Mouse (Mus musculus): Measurements from ENCODE around the gene Utp14a. TPM values are rescaled to one million over a fixed set of nuclear protein-coding genes. Genes with fewer than 3 reads are reported as not detected.

Gene Utp14a
- polyA plus RNA-seq, 1 experiment from 2014 or later = 12.6 TPM

DNA sequence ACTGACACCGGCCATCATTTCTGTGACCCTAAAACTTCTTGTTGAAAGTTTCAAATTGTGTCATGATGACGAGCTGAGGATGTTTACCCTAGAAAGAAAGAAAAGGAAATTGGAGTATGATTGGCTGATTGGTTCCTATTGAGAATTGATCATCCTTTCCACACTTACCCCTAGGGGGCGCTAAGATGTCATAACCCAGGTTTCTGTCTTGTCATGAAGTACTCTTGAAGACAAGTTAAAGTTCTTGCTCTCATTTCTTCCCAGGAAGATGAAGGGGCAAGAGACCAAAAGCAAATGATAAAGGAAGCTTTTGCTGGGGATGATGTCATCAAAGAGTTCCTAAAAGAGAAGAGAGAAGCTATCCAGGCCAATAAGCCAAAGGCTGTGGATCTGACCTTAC lies 21.4 kb downstream of the Utp14a start:
- H3K4me3 ChIP-seq (ENCODE audit: low read depth, low read length) = no peak overlapping the region
- H3K36me3 ChIP-seq (ENCODE audit: control insufficient read depth, insufficient read depth, low read length) = no peaks in the 10 kb centered on the region
- H3K9ac ChIP-seq (ENCODE audit: low read length) = no peak overlapping the region
- no peak overlapping the region for H3K27ac ChIP-seq (replicated peaks)
- no peak for ATAC-seq (ENCODE audit: low FRiP score, low TSS enrichment)
- H3K4me1 ChIP-seq (replicated peaks; ENCODE audit: control insufficient read depth, insufficient read depth) = no peaks in the 10 kb centered on the region
- H3K9me3 ChIP-seq (ENCODE audit: control insufficient read depth, low read length) = no peaks in the 10 kb centered on the region
- 31% methylated on average over 3 of the region's 3 CpGs for WGBS
- no peak overlapping the region for H3K4me2 ChIP-seq (replicated peaks; ENCODE audit: low read depth)
- TF ChIP-seq CTCF (IDR thresholded peaks at IDR 0.05; ENCODE audit: low read depth) (peak; percentile 76), EP300 (optimal IDR thresholded peaks at IDR 0.05) (no peak)
- no peaks in the 10 kb centered on the region for H3K27me3 ChIP-seq (ENCODE audit: control insufficient read depth, insufficient read depth, low read length)
- DNase-seq (ENCODE audit: low spot score) = no peak

GRCm38 (mm10) chrX:48284386-48285005 lies 27.8 kb downstream of the Utp14a start:
- no peaks in the 10 kb centered on the region for H3K4me1 ChIP-seq (replicated peaks; ENCODE audit: control insufficient read depth, insufficient read depth)
- peak overlapping the region; percentile 53 for H3K4me2 ChIP-seq (replicated peaks; ENCODE audit: low read depth)
- 13% methylated on average over 25 of the region's 37 CpGs for WGBS
- H3K9ac ChIP-seq (ENCODE audit: low read length) = peak overlapping the region; percentile 55
- H3K4me3 ChIP-seq (ENCODE audit: low read depth, low read length) = peak overlapping the region; percentile 52
- H3K9me3 ChIP-seq (ENCODE audit: control insufficient read depth, low read length) = no peaks in the 10 kb centered on the region
- peak overlapping the region; percentile 91 for H3K27ac ChIP-seq (replicated peaks)
- H3K36me3 ChIP-seq (ENCODE audit: control insufficient read depth, insufficient read depth, low read length) = no peaks in the 10 kb centered on the region
- TF ChIP-seq EP300 (optimal IDR thresholded peaks at IDR 0.05) = no peak
- TF ChIP-seq CTCF (IDR thresholded peaks at IDR 0.05; ENCODE audit: low read depth) = no peak
- peak; percentile 86 for ATAC-seq (ENCODE audit: low FRiP score, low TSS enrichment)
- DNase-seq (ENCODE audit: low spot score) = peak; percentile 85
- no peaks in the 10 kb centered on the region for H3K27me3 ChIP-seq (ENCODE audit: control insufficient read depth, insufficient read depth, low read length)

DNA sequence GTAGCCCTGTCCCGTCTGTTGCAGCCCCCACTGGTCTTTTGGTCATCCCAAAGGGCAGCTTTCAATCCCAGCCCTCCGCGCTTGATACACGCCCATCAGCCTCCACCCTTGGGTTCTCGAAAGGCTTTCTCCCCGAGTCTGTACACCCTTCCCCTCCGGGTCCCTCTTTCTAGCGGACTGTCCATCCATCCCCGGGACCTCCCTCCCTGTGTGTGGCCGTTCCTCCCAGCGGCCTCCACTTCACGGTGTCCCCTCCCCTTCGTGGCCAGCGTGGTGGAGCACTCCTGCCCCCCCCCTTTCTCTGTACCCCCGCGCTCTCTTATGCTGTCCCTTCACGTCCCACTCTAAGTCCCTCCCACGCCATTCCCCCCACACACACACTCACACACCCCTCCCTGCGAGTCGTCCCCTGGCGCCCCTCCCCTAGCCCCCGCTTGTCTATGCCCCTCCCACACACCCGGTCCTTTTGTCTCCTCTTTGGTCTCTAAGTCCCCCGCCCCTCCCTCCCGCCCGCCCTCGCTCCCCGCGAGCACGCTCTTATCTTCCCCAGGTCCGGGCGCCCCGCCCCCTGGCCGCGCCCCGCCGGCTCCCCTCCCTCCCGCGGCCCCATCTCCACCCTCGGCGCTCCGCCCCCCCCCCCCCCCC lies 28.5 kb downstream of the Utp14a start:
- H3K9me3 ChIP-seq (ENCODE audit: control insufficient read depth, low read length) = no peaks in the 10 kb centered on the region
- DNase-seq (ENCODE audit: low spot score) = peak; percentile 81
- TF ChIP-seq CTCF (IDR thresholded peaks at IDR 0.05; ENCODE audit: low read depth) (no peak), EP300 (optimal IDR thresholded peaks at IDR 0.05) (no peak)

DNA sequence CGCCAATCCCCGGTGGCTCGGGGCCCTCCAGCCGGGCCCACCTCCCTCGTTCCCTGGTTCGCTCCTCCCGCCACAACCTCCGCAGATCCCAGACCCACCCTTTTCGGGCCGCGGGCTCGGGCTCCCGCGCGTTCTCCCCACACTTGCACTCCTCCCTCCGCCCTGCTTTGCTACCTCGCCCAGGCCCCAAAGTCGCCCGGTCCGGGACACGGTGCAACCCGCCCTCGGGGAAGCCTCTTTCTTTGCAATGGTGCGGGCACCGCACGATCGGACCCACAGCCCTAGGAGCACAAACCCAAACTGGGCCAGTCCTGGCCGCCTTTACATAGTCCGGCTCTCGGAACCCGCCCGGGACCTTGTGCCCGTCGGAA lies 29.0 kb downstream of the Utp14a start:
- Histone ChIP-seq H3K4me2 (replicated peaks; ENCODE audit: low read depth) (peak overlapping the region; percentile 53), H3K36me3 (ENCODE audit: control insufficient read depth, insufficient read depth, low read length) (no peaks in the 10 kb centered on the region), H3K27me3 (ENCODE audit: control insufficient read depth, insufficient read depth, low read length) (no peaks in the 10 kb centered on the region), H3K27ac (replicated peaks) (0 out of 2 replicates have a peak overlapping the region, but pooled peaks have one; percentile 40), H3K4me3 (ENCODE audit: low read depth, low read length) (peak overlapping the region; percentile 52), H3K9ac (ENCODE audit: low read length) (peak overlapping the region; percentile 50; the same call in 1 of the 2 replicates), H3K9me3 (ENCODE audit: control insufficient read depth, low read length) (no peaks in the 10 kb centered on the region), H3K4me1 (replicated peaks; ENCODE audit: control insufficient read depth, insufficient read depth) (no peaks in the 10 kb centered on the region)
- DNase-seq (ENCODE audit: low spot score) (no peak), ATAC-seq (ENCODE audit: low FRiP score, low TSS enrichment) (peak; percentile 49; the same call in 1 of the 2 replicates)
- no peak for TF ChIP-seq EP300 (optimal IDR thresholded peaks at IDR 0.05)
- no peak for TF ChIP-seq CTCF (IDR thresholded peaks at IDR 0.05; ENCODE audit: low read depth)
- 13% methylated on average over 11 of the region's 34 CpGs for WGBS

More for the DNA sequence above, 28.5 kb downstream of the Utp14a start:
- Histone ChIP-seq H3K4me3 (ENCODE audit: low read depth, low read length) (peak overlapping the region; percentile 52), H3K27me3 (ENCODE audit: control insufficient read depth, insufficient read depth, low read length) (no peaks in the 10 kb centered on the region), H3K36me3 (ENCODE audit: control insufficient read depth, insufficient read depth, low read length) (no peaks in the 10 kb centered on the region), H3K4me1 (replicated peaks; ENCODE audit: control insufficient read depth, insufficient read depth) (no peaks in the 10 kb centered on the region), H3K4me2 (replicated peaks; ENCODE audit: low read depth) (peak overlapping the region; percentile 53), H3K9ac (ENCODE audit: low read length) (peak overlapping the region; percentile 55), H3K27ac (replicated peaks) (peak overlapping the region; percentile 91)
- WGBS = 8% methylated on average over 19 of the region's 42 CpGs
- ATAC-seq (ENCODE audit: low FRiP score, low TSS enrichment) = peak; percentile 90

DNA sequence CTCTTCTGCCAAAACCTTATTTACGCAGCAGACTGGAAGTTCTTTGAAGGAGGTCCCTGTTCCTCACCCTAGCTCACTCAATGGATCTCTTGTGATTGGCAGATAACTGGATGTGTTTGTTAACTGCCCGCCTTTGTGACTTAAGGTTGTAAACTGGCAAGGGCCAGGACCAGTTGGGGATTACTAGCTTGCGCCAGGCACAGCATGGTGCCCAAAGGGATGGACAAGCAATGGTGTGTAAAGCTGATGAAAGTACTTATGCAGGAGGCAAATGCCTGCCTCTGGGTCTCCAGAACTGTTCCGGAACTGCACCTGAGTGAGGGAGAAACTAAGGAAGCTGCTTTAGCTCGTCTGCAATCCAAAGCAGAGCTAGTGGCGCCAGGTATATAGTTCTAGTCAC lies 29.8 kb downstream of the Utp14a start:
- TF ChIP-seq EP300 (optimal IDR thresholded peaks at IDR 0.05) (no peak), CTCF (IDR thresholded peaks at IDR 0.05; ENCODE audit: low read depth) (no peak)
- Histone ChIP-seq H3K27ac (replicated peaks) (no peak overlapping the region), H3K27me3 (ENCODE audit: control insufficient read depth, insufficient read depth, low read length) (no peaks in the 10 kb centered on the region), H3K4me3 (ENCODE audit: low read depth, low read length) (no peak overlapping the region), H3K4me2 (replicated peaks; ENCODE audit: low read depth) (no peak overlapping the region), H3K4me1 (replicated peaks; ENCODE audit: control insufficient read depth, insufficient read depth) (no peaks in the 10 kb centered on the region), H3K9ac (ENCODE audit: low read length) (no peak overlapping the region), H3K36me3 (ENCODE audit: control insufficient read depth, insufficient read depth, low read length) (no peaks in the 10 kb centered on the region), H3K9me3 (ENCODE audit: control insufficient read depth, low read length) (no peaks in the 10 kb centered on the region)
- WGBS = 75% methylated on average over 6 of the region's 6 CpGs
- DNase-seq (ENCODE audit: low spot score) (no peak), ATAC-seq (ENCODE audit: low FRiP score, low TSS enrichment) (no peak)

DNA sequence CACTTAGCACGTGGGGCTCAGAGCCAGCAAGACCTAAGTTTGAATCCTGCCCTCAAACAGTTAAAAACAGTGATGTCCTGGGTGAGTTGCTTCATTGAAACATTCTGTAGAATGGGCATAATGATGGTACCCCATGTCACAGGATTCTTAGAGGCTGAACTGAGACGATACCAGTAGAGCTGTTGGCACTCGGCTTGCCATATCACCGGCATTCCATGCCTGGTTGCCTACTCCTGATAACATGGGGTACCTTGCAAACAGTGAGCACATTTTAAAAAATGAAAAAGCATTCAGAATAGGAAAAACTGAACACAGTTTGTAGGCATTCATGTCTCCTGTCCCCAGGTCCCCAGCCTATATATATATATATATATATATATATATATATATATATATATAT lies 31.3 kb downstream of the Utp14a start:
- DNase-seq (ENCODE audit: low spot score) (no peak), ATAC-seq (ENCODE audit: low FRiP score, low TSS enrichment) (no peak)
- Histone ChIP-seq H3K4me2 (replicated peaks; ENCODE audit: low read depth) (no peak overlapping the region), H3K9me3 (ENCODE audit: control insufficient read depth, low read length) (no peaks in the 10 kb centered on the region), H3K27ac (replicated peaks) (no peak overlapping the region), H3K4me1 (replicated peaks; ENCODE audit: control insufficient read depth, insufficient read depth) (no peaks in the 10 kb centered on the region), H3K4me3 (ENCODE audit: low read depth, low read length) (no peak overlapping the region), H3K36me3 (ENCODE audit: control insufficient read depth, insufficient read depth, low read length) (no peaks in the 10 kb centered on the region), H3K27me3 (ENCODE audit: control insufficient read depth, insufficient read depth, low read length) (no peaks in the 10 kb centered on the region), H3K9ac (ENCODE audit: low read length) (no peak overlapping the region)
- 78% methylated on average over 4 of the region's 4 CpGs for WGBS
- TF ChIP-seq EP300 (optimal IDR thresholded peaks at IDR 0.05) (no peak), CTCF (IDR thresholded peaks at IDR 0.05; ENCODE audit: low read depth) (no peak)

All from stomach, postnatal 0 days (tissue).